Mouse (Mus musculus): ENCODE results near the gene Nkx2-3.

Gene Nkx2-3

GRCm38 (mm10) chr19:43605666-43606551 is 6.2 kb upstream of the Nkx2-3 start:
- DNase-seq (ENCODE audit: low spot score): no peak

DNA sequence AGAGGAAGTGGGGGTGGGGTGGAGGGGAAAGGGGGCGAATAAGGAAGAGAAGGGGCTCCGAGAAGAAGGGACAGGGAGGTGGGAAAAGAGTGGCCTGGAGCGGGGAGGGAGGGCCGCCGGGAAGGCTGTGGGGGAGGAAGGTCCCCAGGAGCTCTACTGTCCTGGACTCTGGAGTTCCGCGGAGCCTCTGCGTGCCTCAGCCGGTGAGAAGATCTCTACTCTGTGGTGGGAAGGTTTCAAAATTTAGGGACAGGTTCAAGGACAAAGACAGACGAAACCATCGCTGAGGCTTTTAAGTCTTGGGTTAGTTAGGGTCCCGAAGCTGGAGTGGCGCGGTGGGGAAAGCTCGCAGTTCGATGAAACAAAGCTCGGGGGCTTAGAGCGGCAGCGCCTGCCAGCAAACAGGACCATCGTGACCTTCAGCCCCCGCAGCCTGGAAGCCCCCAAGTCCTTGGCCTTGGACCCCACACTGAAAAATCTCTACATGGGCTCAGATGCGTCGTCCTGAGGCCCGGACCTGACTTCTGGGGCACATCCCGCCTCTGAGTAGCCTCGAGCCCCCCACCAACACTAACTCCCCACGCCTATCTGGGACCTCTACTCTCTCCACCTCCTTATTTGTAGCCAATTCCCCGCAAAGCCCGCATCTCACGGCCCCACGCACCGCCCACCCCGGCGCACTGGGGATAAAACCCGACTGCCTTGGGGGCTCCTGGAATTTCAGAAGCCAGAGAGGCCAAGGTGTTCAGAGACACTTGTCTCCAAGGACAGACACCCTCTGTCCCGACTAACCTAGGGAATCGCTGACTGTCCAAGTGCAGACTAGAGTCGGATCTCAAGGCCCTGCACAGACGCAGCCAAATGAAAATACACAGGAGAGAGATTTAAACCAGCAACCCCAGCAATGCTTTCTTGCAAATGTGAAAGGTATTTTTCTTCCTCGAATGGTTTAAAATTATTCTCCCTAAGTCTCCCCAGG is 5.3 kb upstream of the Nkx2-3 start:
- no peak for DNase-seq (ENCODE audit: low spot score)

DNA sequence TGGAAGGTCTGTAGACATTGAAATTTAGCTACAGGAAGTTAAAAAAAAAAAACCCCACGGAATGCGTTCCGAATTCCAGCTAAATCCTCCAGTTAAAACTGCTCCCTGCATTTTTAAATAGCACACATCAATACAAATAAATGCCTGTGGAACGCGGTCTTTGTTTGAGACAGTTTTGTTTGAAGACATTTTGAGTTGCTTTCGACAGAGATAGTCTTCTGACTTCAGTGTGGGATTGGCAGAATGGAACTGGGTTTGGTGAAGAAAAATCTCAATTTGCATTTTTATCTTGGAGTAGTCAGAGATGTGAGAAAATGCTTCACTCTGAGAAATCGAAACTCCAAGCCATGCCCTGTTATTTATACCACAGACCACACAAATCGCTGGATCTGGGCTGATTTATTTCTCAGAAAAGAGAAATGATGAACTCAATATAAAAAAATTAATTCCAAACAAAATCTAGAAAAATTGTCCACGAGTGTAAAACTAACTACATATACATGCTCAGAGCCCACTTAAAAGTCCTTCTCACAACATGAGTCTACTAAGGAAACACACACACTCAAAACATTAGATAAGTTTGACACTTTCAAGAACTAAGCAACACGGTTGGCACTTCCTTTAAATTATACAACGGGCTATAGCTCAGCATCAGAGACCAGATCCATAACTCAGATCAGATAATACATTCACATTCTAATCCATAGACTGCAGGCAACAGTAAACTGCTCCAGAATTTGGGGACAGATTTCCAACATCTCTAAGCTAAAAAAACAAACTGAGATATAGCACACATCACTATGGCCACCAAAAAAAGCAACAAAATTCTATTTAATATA is 4.1 kb upstream of the Nkx2-3 start:
- no peak for DNase-seq (ENCODE audit: low spot score)

GRCm38 (mm10) chr19:43608711-43609457 is 3.2 kb upstream of the Nkx2-3 start:
- no peak for DNase-seq (ENCODE audit: low spot score)

DNA sequence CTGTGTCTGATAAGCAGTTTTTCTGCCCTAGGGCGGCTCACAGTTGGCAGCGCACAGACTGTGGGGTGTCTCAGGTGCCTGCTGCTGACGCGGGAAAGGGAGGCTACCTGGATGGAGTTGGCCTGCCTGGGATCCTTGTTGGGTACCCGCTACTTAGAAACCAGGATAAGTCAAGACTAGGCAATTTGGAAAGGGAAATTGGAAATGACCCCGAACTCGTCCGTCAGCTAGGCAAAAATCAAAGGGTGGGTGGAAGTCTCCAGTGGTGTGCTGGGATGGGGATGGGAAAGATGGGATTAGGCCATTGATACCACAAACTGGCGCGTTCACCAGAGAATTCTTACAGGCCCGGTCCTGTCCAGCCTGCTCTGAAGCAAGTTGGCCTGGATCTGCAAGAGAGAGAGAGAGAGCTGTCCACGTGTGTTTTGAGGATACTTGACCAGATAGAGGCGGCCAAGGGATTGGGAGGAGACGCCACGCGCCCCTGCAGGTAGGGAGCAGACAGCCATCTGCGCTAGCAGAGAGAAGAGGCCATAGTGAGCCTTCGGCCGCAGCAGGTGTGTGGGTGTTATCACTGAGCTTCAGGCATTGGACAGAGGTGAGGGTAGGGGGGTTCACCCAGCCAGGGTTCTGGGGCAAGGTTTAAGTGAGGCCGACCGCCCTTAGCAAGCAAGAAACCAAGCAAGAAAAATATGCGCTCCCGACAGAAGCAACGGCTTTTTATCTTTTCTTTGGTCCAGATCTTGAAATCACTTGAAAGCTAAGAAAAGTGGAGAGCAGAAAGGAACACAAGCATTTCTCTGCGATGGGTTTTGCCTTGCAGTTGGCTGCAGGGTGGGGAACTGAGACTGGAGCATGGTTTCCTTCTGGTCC is 2.4 kb upstream of the Nkx2-3 start:
- DNase-seq (ENCODE audit: low spot score): no peak

- DNase-seq (ENCODE audit: low spot score): no peak
These were observed 1.7 kb upstream of the Nkx2-3 start for GRCm38 (mm10) chr19:43610341-43610848.

- DNase-seq (ENCODE audit: low spot score): no peak
These were observed 1.0 kb upstream of the Nkx2-3 start for GRCm38 (mm10) chr19:43611110-43611509.

DNA sequence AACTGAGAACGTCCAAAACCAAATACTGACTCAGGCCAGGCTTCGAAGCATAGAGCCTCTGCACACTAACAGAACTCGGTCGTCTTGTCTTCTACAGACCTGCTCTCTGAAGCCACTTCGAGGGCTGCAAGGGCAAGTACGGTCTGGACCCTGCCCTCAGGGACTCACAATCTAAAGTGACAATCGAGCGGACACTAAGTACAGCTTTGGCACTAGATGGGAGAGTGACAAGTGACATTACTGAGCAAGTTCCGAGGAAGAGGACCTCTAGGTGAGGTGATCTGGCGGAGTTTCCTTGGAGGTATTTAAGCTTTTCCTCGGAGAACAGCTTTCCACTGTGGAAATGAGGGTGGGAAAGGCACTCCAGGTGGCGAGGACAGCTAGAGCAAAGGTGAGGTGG is 564 bp upstream of the Nkx2-3 start:
- DNase-seq (ENCODE audit: low spot score): no peak

DNA sequence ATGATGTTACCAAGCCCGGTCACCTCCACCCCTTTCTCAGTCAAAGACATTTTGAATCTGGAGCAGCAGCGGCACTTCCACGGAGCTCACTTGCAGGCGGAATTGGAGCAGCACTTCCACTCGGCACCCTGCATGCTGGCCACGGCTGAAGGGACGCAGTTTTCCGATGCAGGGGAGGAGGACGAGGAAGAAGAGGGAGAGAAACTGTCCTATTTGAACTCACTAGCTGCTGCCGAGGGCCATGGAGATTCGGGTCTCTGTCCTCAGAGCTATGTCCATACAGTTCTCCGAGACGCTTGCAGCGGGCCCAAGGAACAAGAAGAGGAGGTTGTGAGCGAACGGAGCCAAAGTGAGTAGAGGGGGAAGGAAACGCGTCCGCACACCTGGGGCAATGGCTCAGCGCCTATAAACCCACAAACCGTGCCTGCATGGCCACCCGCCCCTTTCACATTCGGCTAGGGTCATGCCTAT is 411 bp downstream of the Nkx2-3 start:
- no peak for DNase-seq (ENCODE audit: low spot score)

GRCm38 (mm10) chr19:43613293-43614130 is 1.4 kb downstream of the Nkx2-3 start:
- no peak for DNase-seq (ENCODE audit: low spot score)

DNA sequence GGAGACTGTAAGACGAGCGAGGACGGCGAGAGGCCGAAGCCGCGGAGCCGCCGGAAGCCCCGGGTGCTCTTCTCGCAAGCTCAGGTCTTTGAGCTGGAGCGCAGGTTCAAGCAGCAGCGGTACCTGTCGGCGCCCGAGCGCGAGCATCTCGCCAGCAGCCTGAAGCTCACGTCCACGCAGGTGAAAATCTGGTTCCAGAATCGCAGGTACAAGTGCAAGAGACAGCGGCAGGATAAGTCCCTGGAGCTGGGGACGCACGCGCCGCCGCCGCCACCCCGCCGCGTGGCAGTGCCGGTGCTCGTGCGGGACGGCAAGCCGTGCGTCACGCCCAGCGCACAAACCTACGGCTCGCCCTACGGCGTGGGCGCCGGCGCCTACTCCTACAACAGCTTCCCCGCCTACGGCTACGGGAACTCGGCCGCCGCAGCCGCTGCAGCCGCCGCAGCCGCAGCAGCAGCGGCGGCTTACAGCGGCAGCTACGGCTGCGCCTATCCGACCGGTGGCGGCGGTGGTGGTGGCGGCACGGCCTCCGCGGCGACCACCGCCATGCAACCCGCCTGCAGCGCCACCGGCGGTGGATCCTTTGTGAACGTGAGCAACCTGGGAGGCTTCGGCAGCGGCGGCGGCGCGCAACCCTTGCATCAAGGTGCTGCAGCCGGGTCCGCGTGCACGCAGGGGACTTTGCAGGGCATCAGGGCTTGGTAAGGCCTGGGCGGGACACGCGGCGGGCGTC is 2.4 kb downstream of the Nkx2-3 start:
- no peak for DNase-seq (ENCODE audit: low spot score)

GRCm38 (mm10) chr19:43615074-43615445 is 2.9 kb downstream of the Nkx2-3 start:
- no peak for DNase-seq (ENCODE audit: low spot score)

DNA sequence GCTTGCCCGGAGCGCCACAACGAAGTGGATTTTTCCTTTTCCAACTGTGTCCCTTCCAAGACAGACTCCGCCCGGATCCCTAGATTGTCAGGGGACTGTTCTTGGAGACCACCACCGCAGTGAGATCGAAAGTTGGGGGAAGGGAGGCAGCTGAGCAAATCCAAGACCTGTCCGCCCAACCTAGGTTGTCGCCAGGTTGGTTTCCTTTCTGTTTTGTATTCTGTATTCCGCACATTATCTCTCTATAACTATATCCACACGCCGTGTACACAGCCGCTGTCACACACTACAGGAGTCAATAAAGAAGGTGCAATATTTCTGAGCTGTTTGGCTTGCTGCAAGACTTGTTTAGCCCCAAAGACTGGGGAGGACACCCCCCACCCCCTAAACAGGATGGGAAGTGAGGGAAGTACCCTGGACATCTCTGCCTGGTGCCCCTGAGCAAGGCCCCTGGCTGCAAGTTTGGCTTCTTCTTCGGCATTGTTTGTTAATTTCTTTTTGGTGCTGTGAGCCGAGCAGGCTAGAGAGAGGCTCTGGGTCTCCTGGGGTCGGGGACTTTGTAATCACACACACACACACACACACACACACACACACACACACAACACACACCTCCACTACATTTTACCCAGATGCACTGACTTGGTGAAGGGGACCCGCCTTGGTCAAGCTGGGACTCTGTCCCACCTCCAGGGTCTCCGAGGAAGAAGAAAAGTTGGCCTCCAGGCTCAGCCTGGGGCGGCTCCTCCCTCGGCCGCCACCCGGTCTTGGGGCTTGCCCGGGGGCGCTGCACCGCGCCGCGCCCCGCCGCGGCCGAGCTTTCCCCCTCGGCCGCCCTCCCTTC is 3.7 kb downstream of the Nkx2-3 start:
- no peak for DNase-seq (ENCODE audit: low spot score)

- DNase-seq (ENCODE audit: low spot score): no peak
These were observed 4.3 kb downstream of the Nkx2-3 start for GRCm38 (mm10) chr19:43616415-43616861.

DNA sequence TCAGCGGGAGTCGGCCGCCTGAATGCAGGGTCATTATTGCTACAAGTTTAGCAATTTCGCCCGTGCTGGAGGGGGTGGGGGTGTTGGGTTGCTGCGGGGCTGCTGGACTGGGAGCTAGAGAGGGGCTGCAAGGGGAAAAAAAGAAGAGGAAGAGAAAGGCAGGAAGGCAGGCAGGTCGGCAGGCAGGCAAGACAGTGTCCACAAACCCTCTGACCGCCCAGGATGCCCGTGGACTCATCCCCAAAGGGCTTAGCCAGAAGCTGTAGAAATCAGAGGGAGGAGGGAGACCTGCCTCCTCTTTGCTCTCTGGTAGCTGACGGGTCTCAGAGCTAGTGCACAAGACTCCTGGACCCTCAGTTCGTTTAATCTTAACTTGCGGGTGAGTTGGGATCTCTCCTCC is 4.8 kb downstream of the Nkx2-3 start:
- DNase-seq (ENCODE audit: low spot score): no peak

GRCm38 (mm10) chr19:43617761-43618349 is 5.7 kb downstream of the Nkx2-3 start:
- DNase-seq (ENCODE audit: low spot score): no peak

DNA sequence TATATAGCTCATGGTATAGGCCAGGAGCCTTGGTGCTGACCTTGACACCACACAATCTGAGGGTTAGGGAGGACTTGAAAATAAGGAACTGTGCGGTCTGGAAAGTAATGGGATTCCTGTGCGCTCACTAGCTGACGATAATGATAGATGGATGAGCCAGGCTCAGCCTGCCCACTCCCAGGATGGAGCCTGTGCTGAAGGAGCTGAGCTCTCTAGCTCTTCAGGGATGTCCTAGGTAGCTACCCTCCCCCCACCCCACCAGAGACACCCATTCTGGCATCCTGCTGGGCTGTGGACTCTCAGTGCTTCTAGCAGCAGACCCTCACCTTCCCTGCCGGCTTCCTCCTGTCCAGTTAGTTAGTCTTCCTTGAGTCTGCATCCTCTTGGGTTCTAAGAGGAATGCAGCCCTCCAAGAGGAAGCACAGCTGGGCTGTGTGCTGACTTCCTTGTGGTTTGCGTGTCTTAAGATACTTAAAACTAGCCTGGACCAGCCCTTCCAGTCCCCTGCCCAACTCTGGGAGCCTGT is 6.4 kb downstream of the Nkx2-3 start:
- DNase-seq (ENCODE audit: low spot score): no peak
